Mouse (Mus musculus): ENCODE results near the gene Zscan20. TPM values are rescaled to one million over a fixed set of nuclear protein-coding genes. Genes with fewer than 3 reads are reported as not detected.
"Not testable (repeated sequence)": the region's sequence is repeated elsewhere in the genome, so short reads cannot be mapped to it uniquely, and the experiment has no call there.

Zscan20 gene
- total RNA-seq, 2 experiments from 2014 or later, result 3.1 to 3.4 TPM

DNA sequence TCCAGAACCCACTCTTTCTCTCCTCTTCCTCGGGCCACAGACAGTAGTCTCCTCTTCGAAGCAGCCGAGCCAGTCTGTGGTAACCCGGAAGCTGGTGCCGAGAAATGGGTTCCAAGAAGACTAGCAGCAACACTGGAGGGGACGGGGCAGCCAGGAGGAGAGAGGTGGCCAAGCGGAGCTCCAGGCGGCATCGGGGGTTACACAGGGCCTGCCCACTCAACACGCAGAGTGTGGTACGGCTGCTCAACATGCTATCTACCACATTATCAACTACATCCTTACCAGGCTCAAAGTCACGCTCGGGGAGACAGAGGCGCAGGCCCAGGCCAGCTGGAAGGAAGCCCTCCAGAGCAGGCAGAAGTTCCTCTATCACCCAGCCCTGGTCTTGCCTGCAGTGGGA lies 5.9 kb upstream of the Zscan20 start:
- no peak for DNase-seq

DNA sequence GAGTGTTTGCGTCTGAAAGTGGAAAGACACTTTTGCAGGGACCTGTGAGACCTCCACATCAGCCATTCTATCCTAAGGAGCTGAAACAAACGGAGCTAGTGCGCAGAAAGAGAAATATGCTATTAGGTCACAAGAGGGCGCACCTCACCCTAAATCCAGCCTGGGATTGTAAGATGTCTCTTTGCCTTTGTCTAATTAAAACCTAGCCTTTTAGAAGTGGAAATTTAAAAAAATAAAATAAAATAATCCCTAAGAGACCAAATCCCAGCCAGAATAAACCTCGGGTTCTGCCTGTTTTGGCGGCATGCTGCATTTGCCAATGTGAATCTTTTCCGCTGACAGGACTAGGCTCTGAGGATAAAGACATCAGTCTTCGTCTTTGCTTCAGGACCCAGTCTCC lies 3.4 kb upstream of the Zscan20 start:
- DNase-seq, result no peak

DNA sequence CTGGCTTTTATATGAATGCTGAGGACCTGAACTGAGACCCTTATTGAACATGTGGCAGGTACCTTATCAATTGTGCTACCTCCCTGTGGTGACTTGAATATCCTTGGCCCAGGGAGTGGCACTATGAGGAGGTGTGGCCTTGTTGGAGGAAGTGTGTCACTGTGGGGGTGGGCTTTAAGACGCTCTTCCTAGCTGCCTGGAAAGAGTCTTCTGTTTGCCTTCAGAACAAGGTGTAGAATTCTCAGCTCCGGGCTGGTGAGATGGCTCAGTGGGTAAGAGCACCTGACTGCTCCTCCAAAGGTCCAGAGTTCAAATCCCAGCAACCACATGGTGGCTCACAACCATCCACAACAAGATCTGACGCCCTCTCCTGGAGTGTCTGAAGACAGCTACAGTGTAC lies 1.8 kb upstream of the Zscan20 start:
- DNase-seq, result not testable (repeated sequence)

DNA sequence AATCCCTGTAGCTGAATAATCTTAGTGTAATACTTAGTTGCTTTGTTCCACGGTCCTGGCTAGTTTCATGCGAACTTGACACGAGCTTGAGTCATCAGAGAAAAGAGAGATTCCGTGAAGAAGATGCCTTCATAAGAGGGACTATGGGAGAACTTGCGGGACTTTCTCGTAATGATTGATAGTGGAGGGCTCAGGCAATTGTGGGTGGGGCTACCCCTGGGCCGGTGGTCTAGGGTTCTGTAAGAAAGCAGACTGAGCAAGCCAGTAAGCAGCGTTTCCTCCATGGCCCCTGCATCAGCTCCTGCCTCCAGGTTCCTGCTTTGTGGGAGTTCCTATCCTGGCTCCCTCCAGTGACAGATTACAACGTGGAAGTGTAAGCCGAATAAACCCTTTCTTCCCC lies 808 bp upstream of the Zscan20 start:
- no peak for DNase-seq

DNA sequence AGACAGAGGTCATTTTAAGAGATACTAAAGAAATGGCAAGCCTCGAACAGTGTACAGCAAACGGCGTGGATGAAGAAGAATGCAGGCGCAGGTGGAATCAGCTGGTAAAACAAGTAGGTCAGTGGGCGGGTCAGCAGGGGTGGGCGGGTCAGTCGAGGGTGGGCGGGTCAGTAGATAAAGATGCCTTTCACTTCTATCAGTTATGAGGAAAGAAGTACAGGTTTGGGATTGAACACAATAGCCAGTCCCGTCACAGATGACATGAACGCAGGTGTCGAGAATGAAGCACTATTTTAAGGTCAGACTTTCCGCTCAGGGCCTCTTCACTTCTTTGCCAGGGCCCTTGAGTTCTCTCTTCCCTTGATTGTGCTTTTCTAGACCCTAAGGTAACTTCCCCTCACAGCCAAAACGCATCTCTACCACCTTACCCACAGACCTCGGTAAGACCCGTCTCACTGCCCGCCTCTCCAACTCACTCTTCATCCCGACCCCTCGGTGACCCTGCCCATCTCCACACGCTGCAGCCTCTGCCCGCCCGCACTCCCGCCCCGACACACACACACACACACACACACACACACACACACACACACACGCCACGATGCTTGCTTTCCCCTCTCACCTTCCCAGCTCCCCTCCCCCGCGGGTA lies 498 bp downstream of the Zscan20 start:
- DNase-seq, result no peak

GRCm38 (mm10) chr4:128607661-128608060 lies 2.2 kb downstream of the Zscan20 start:
- no peak for DNase-seq

DNA sequence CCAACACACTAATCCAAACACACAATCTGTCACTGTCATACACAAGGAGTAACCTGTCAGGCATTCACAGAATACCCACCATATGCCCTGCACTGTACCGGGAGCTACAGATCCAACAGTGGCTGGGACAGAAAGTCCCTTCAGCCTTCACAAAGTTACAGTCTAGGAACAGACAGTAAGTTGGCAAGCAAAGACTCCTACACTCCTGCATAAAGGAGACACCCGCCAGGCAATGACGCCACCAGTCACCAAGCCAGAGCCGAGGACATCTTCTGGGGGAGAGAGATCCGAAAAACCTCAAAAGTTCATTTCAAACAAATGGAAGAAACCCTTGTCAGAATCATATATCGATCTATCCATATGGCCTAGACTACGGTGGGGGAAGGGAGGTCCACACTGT lies 3.3 kb downstream of the Zscan20 start:
- DNase-seq, result no peak

DNA sequence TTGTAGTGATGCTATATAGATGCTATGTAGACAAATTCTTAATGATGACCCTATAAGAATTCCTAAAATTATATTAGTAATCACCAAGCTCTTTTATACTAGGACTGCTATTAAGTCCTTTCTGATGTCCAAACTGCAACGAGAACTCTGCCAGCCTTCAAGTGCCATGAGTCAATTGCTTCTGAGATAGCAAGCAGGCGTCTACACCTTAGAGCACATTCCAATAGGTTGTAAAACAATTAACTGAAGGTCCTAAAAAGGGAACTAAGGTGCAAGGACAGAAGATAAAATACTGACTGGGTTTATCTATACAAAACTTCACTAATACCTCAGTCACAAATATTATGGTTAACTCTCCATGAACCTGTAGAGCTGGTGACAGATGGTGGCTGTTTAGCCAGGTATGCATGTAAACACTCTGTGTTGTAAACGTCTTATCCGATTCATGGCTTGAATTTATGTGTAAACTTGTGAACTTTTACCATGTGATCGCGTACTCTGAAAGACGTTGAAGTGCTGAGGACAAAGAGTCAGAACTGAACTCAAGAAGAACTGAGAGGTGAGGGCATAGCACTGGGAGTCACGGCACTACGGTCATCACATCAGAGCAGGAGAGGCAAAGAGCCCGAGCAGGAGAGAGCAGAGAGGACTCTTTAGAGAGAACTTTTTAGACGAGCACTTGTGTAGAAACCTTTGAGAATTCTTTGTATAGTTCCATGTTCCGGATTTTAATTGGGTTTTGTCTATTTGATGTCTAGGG lies 11.9 kb downstream of the Zscan20 start:
- DNase-seq, result no peak

DNA sequence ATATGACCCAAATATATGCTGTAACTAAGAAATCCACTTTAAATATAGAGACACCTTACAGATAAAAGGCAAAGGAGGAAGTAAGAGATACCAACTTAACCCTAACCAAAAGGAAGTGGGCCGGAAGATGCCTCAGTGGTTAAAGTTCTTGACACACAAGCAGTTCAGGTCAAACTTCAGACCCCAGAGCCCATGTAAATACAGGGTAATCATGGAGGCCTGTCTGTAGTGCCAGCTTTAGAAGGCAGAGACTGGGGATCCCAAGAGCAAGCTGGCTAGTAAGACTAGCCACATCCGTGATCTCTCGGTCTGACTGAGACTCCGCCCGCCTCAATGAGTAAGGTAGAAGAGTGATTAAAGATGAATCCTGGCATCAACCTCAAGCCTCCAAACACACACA lies 15.8 kb downstream of the Zscan20 start:
- DNase-seq, result no peak

DNA sequence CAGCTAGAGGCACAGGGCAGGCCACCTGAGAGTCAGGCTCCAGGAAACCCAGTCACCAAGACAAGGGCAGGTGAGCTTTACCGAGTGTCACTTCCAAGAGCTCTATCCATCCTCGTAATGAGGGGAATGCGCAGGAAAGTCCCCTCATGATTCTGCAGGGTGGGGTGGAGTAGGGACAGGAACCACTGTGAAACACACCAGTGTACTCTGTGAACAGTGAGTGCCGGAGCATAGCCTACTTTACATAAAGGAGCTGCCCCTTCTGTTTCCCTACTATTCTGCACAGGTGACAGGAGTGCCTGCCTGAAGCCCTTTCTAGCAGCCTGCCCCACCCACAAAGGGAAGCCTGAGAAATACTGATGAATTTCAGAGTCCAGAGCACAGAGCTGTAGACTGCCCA lies 16.6 kb downstream of the Zscan20 start:
- no peak for DNase-seq

DNA sequence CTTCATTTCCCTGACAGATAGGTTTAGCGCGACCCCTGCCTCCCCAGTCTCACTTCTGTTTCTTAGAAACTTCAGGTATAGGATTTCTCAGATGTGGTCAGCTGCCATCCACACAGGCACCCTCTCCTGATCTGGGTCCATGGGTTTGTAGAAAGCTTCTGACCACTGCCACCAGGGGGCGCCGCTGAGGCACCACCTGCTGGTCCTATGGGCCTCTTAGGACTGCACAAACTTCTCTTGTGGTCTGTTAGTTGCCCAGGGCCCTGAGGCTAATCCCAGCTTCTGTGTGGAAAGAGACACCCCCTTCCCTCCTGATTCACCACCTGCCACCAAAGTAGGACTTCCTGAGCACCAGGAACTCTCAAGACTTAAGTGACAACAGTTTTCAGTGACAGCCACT lies 30.7 kb downstream of the Zscan20 start:
- peak; percentile 20 for DNase-seq

- DNase-seq, result no peak
Measured at GRCm38 (mm10) chr4:128575811-128576210, 34.1 kb downstream of the Zscan20 start.

DNA sequence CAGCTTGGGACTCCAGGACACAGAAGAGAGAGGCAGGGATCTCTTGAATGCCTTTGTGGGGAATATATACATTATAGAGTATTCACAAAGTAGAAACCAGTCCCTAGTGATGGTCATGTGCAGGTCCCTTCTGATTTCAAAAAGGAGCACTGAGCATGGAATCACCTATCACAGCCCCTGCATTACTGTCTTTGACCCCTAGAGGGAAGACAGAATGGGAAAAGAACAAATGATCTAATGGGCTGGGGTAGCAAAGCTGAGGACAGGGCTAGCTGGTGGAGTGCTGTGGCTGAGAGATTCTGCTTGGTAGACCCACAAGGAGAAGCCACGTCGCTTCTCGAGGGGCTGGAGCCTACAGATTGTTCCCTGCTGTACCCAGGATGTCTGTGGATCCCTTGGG lies 49.6 kb downstream of the Zscan20 start:
- no peak for DNase-seq

GRCm38 (mm10) chr4:128554198-128554597 lies 55.7 kb downstream of the Zscan20 start:
- no peak for DNase-seq

DNA sequence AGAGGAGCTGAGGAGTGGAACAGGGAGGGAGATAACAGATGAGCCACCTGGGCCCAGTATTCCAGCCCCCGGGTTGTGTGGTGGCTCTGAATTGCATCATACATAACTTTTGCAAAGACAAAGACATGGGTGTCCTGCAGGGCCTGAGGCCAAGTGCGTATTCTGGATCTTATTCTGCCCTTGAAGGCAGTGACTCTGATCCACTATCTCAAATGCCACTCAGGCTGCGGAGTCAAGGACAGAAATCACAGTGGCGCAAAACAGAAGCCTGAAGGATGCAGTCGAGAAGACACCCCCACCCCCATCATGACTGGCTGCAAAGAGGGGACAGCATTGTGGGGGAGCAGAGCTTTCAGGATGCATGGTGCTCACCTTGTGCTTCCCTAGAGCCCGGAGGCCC lies 59.1 kb downstream of the Zscan20 start:
- no peak for DNase-seq

DNA sequence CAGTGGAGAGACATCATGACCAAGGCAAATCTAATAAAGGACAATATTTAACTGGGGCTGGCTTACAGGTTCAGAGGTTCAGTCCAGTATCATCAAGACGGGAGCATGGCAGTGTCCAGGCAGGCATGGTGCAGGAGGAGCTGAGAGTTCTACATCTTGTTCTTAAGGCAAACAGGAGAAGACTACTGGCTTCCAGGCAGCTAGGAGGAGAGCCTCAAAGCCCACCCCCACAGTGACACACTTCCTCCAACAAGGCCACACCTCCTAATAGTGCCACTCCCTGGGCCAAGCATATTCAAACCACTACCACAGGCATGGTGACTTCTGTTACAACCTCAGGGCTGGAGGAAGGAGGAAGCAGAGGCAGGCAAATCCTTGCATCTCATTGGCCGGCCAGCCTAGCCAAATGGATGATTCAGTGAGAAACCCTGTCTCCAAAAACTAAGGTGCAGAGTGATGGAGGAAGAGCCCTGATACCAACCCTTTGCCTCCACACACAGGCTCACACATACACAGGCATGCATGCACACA lies 65.9 kb downstream of the Zscan20 start:
- DNase-seq, result not testable (repeated sequence)

- peak; percentile 35 for DNase-seq
Measured at GRCm38 (mm10) chr4:128543378-128543777, 66.5 kb downstream of the Zscan20 start.

Other genes starting within 250 kb of the Zscan20 start
- under 1 TPM; 0.16 TPM for gene Tlr12, start 8.5 kb upstream of the Zscan20 start, total RNA-seq (2021)
- 10 to 100 TPM; 29.8 to 36.7 TPM for gene Phc2, start 44.6 kb upstream of the Zscan20 start, total RNA-seq (2021)
- under 1 TPM in 1 of 2 experiments, not detected in 1; 0.12 TPM for gene A3galt2, start 145.3 kb upstream of the Zscan20 start, total RNA-seq (2021)
- 10 to 100 TPM; 18.0 to 18.8 TPM for gene Zfp362, start 195.9 kb upstream of the Zscan20 start, total RNA-seq (2021)

All from gastrocnemius, postnatal 10 days (tissue).